Mouse (Mus musculus) CH12.LX (cell line): Measurements from ENCODE around the gene Stard13. TPM values are rescaled to one million over a fixed set of nuclear protein-coding genes. Genes with fewer than 3 reads are reported as not detected.

Source experiments
- DNase-seq: peaks from one replicate; pipeline ENCODE4 v3.0.0-alpha.2; 2013; ENCODE audit errors: extremely low read depth
- H3K27ac ChIP-seq: 2 replicates; pipeline ENCODE4 v1.5.1; 2012; ENCODE audit warnings: low read depth, mild to moderate bottlenecking, control low read depth, moderate library complexity; ENCODE audit not compliant: insufficient read depth
- H3K27me3 ChIP-seq: replicated peaks from 2 replicates; pipeline ENCODE3; 2012; ENCODE audit warnings: inconsistent platforms
- H3K36me3 ChIP-seq, 2 experiments: replicated peaks in 1 of 2; 2 replicates each; pipeline versions ENCODE3 to v1.6.1; 2012; ENCODE audit warnings: inconsistent platforms in 1 of 2, low read length in 1 of 2, mild to moderate bottlenecking in 1 of 2, mixed read lengths in 1 of 2, moderate library complexity in 1 of 2; ENCODE audit not compliant: control insufficient read depth in 1 of 2, insufficient read depth in 1 of 2
- H3K4me1 ChIP-seq, 2 experiments: 2 replicates each; pipeline ENCODE4 v1.6.1; 2012; ENCODE audit warnings: inconsistent platforms in 1 of 2, moderate library complexity in 1 of 2; ENCODE audit not compliant: insufficient read depth in 2 of 2, control insufficient read depth in 1 of 2
- H3K4me2 ChIP-seq: 2 replicates; pipeline ENCODE4 v1.6.1; 2012; ENCODE audit warnings: low read depth, mild to moderate bottlenecking, control low read depth; ENCODE audit not compliant: poor library complexity, insufficient read depth, severe bottlenecking
- H3K4me3 ChIP-seq, 3 experiments: fragments of 150-350 bp in 1 of 3; sonication (generic) in 1 of 3; replicated peaks in 1 of 3; 2 replicates each; pipeline versions ENCODE3 to v1.5.1; 2011 to 2012; ENCODE audit warnings: low read depth in 2 of 3, low read length in 2 of 3, mild to moderate bottlenecking in 2 of 3, moderate library complexity in 2 of 3, control low read depth in 1 of 3, improper control_type of control experiment in 1 of 3, inconsistent platforms in 1 of 3, mixed read lengths in 1 of 3; ENCODE audit not compliant: poor library complexity in 1 of 3
- H3K79me2 ChIP-seq: replicated peaks from 2 replicates; pipeline ENCODE4 v1.6.1; 2012; ENCODE audit warnings: mild to moderate bottlenecking, moderate library complexity; ENCODE audit not compliant: control insufficient read depth, poor library complexity, insufficient read depth, severe bottlenecking; ENCODE audit errors: extremely low read depth
- H3K9ac ChIP-seq: 2 replicates; pipeline ENCODE4 v1.6.1; 2012; ENCODE audit warnings: low read depth, mild to moderate bottlenecking, control low read depth, moderate library complexity; ENCODE audit not compliant: insufficient read depth
- H3K9me3 ChIP-seq: replicated peaks from 2 replicates; pipeline ENCODE3; 2012; ENCODE audit warnings: low read length, inconsistent platforms, mixed read lengths
- IRF4 ChIP-seq: IDR thresholded peaks from 2 replicates; pipeline ENCODE4 v1.6.1; 2014; ENCODE audit warnings: low read depth, mild to moderate bottlenecking, inconsistent platforms, low read length, improper control_type of control experiment
- JUND ChIP-seq: conservative IDR thresholded peaks from 2 replicates; pipeline ENCODE4 v1.6.1; 2011; ENCODE audit warnings: low read depth, low read length, improper control_type of control experiment
- KAT2A ChIP-seq: IDR thresholded peaks from 2 replicates; pipeline ENCODE4 v1.6.1; 2012; ENCODE audit warnings: low read length, improper control_type of control experiment, inconsistent platforms; ENCODE audit not compliant: insufficient replicate concordance
- MAFK ChIP-seq: IDR thresholded peaks from 2 replicates; pipeline ENCODE4 v1.6.1; 2011; ENCODE audit warnings: low read length, improper control_type of control experiment; ENCODE audit not compliant: insufficient replicate concordance
- MAX ChIP-seq: IDR thresholded peaks from 2 replicates; pipeline ENCODE4 v1.6.1; 2011; ENCODE audit warnings: low read length, improper control_type of control experiment
- MAZ ChIP-seq: IDR thresholded peaks from 2 replicates; pipeline ENCODE4 v1.6.1; 2012; ENCODE audit warnings: low read depth, mild to moderate bottlenecking, inconsistent platforms, low read length, improper control_type of control experiment, moderate library complexity
- MXI1 ChIP-seq: IDR thresholded peaks from 2 replicates; pipeline ENCODE4 v1.6.1; 2011; ENCODE audit warnings: mild to moderate bottlenecking, low read depth, low read length, improper control_type of control experiment
- MYC ChIP-seq: IDR thresholded peaks from 2 replicates; pipeline ENCODE4 v1.6.1; 2011; ENCODE audit warnings: low read depth, mild to moderate bottlenecking, improper control_type of control experiment, low read length
- POLR2A ChIP-seq: IDR thresholded peaks from 2 replicates; pipeline ENCODE4 v1.6.1; 2011; ENCODE audit warnings: low read depth, mild to moderate bottlenecking, improper control_type of control experiment, low read length
- SIN3A ChIP-seq: IDR thresholded peaks from 2 replicates; pipeline ENCODE4 v1.6.1; 2012; ENCODE audit warnings: low read length, improper control_type of control experiment, inconsistent platforms
- SMC3 ChIP-seq: IDR thresholded peaks from 2 replicates; pipeline ENCODE4 v1.6.1; 2011; ENCODE audit warnings: low read depth, low read length, improper control_type of control experiment
- TBP ChIP-seq: conservative IDR thresholded peaks from 2 replicates; pipeline ENCODE4 v1.6.1; 2011; ENCODE audit warnings: low read depth, low read length, improper control_type of control experiment
- USF1 ChIP-seq: IDR thresholded peaks from 2 replicates; pipeline ENCODE4 v1.6.1; 2014; ENCODE audit warnings: low read depth, mild to moderate bottlenecking, inconsistent platforms, low read length, improper control_type of control experiment
- USF2 ChIP-seq: conservative IDR thresholded peaks from 2 replicates; pipeline ENCODE4 v1.6.1; 2011; ENCODE audit warnings: low read depth, low read length, improper control_type of control experiment
- ZC3H11A ChIP-seq: IDR thresholded peaks from 2 replicates; pipeline ENCODE4 v1.6.1; 2012; ENCODE audit warnings: low read depth, mild to moderate bottlenecking, inconsistent platforms, low read length, improper control_type of control experiment
- ZKSCAN1 ChIP-seq: IDR thresholded peaks from 2 replicates; pipeline ENCODE4 v1.6.1; 2012; ENCODE audit warnings: low read depth, inconsistent platforms, low read length, improper control_type of control experiment, borderline replicate concordance
- ZMIZ1 ChIP-seq: IDR thresholded peaks from 2 replicates; pipeline ENCODE4 v1.6.1; 2012; ENCODE audit warnings: low read depth, mild to moderate bottlenecking, inconsistent platforms, low read length, improper control_type of control experiment
- ZNF384 ChIP-seq: IDR thresholded peaks from 2 replicates; pipeline ENCODE4 v1.6.1; 2012; ENCODE audit warnings: low read depth, low read length, improper control_type of control experiment, inconsistent platforms
- dilution Hi-C: fragments of 300-500 bp; cut with MboI; formaldehyde crosslinking; loops from 2 replicates; pipeline ENCODE4 v1.14.3; 2020; ENCODE audit warnings: low sequenced_read_pairs; ENCODE audit not compliant: extremely low pct_unique_long_range_greater_than_20kb, extremely low pct_ligation_motif_present
- in situ Hi-C: fragments of 300-500 bp; cut with MboI; formaldehyde crosslinking; loops from 3 replicates; pipeline ENCODE4 v1.14.3; 2019; ENCODE audit warnings: low sequenced_read_pairs, low pct_ligation_motif_present, low pct_unique_long_range_greater_than_20kb, mixed read lengths
- polyA plus RNA-seq: library from polyadenylated mRNA; unstranded; fragments of >175 nt; gene quantifications from 2 replicates; pipeline ENCODE4 v1.2.1, GENCODE M21; 2012; ENCODE audit warnings: low read depth; ENCODE audit not compliant: insufficient read length
- total RNA-seq, 2 experiments: library from RNA; depleted of rRNA; stranded (reverse); fragments of 300-350 nt in 1 of 2; fragments of >200 nt in 1 of 2; gene quantifications; 2 replicates each; pipeline ENCODE4 v1.2.3; 2012 to 2014

Stard13 gene
- total and polyA plus RNA-seq, 3 experiments = 33.5 to 154 (median 73.6) TPM

DNA sequence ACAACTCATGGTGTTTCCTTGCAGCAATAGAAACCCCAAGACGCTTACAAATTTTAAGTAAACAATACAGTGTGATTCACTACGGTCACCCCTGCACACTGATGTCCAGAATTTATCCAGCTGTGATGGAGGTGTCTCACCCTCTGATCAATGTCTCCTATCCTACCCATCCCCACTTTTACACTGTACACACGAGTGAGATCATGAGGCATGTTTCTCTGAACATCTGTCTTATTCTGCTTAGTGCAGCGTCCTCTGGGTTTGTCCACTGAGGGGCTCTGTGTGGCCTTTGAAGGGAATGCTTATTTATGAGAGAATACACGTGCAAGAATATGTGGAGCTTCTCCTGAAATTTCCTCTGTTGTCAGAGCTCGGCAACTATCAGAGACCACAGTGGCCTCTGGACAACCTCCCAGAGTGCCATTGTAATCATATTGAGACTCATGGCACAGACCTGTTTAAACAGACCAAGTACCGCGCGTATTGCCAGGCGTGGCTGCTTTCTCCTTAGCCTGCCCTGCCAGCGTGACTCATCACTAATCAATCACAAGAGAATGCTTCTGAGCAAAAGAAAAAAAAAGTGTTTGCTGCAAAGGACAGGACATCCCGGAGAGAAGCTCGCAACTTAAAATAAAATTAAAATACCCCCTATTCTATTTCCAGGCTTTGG, 36.9 kb downstream of the Stard13 start:
- no peaks in the 10 kb centered on the region for H3K79me2 ChIP-seq
- dilution Hi-C loops (no loop called here), in situ Hi-C loops (no loop called here)

DNA sequence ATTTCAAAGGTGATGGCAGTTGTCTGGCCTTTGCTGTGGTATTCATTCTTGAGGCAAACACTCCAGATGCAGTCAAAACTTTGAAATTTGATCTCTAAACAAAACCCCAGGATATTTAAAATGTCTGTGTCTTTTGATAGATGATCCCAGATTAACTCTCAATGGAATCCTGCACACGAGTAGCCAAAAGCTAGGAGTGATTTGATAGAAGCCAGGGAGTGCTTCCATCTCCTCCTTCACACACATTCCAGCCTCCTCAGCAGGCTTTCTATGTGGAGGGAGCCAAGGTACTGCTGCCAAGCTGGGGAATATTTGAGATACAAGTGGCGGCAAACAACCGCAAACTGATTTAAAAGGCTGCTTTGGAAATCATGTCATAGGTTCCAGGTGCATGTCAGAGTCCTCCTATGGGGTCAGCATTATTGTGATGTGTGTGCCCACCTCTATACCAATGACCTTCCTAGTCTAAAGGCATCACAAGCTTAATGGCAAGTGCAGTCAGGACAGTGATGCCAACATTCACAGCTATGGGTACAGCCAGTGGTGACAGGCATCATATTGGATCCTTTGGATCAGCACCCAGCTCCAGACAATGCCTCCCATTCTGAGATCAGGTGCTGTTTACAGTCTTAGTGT, 39.6 kb downstream of the Stard13 start:
- Histone ChIP-seq H3K36me3 (no peaks in the 10 kb centered on the region), H3K4me1 (0 out of 4 replicates have a peak, but pooled peaks cover 0 to 3% of the 10 kb centered on the region in 2 experiments), H3K4me2 (no peak overlapping the region), H3K27ac (no peak overlapping the region), H3K27me3 (no peaks in the 10 kb centered on the region), H3K9me3 (no peaks in the 10 kb centered on the region), H3K79me2 (no peaks in the 10 kb centered on the region), H3K4me3 (no peak overlapping the region), H3K9ac (no peak overlapping the region)
- no peak for DNase-seq
- TF ChIP-seq USF2 = no peak
- TF ChIP-seq SMC3 = no peak
- no peak for TF ChIP-seq JUND
- no peak for TF ChIP-seq SIN3A
- in situ Hi-C loops = no loop called here
- dilution Hi-C loops = no loop called here

More for the DNA sequence above, 36.9 kb downstream of the Stard13 start:
- Histone ChIP-seq H3K27me3 (no peaks in the 10 kb centered on the region), H3K4me1 (no peaks in the 10 kb centered on the region), H3K4me2 (no peak overlapping the region), H3K9me3 (no peaks in the 10 kb centered on the region), H3K4me3 (no peak overlapping the region), H3K27ac (no peak overlapping the region), H3K9ac (no peak overlapping the region), H3K36me3 (no peaks in the 10 kb centered on the region)
- TF ChIP-seq TBP = no peak
- no peak for TF ChIP-seq POLR2A
- DNase-seq = no peak

DNA sequence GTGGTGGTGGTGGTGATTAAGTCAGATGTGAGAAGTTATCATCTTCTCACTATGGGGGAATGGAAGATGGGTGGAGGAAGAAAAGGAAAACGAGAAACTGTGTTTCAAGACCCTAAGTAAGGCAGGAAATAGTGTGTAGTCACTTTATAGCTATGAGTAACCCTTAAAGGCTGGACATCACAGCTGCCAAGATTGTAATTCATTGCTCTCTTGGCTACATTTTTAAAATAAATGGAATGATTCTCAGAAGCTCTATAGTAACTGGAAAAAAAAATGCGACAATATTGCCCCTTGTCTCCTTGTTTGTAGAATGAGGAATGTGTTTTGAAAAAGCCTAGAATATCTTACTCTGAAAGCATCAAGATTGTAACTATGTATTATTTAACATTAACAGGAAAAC, 41.4 kb downstream of the Stard13 start:
- no peak overlapping the region for H3K4me3 ChIP-seq
- no peaks in the 10 kb centered on the region for H3K9me3 ChIP-seq
- no peaks in the 10 kb centered on the region for H3K27me3 ChIP-seq
- TF ChIP-seq ZC3H11A (no peak), ZMIZ1 (no peak), MAZ (no peak), ZNF384 (no peak), MXI1 (no peak), ZKSCAN1 (no peak), IRF4 (no peak), POLR2A (no peak), KAT2A (no peak), SIN3A (no peak), MYC (no peak), MAFK (no peak), MAX (no peak), USF1 (no peak)
- no peaks in the 10 kb centered on the region for H3K36me3 ChIP-seq
- no peak for DNase-seq
- 0 out of 4 replicates have a peak, but pooled peaks cover 0 to 3% of the 10 kb centered on the region in 2 experiments for H3K4me1 ChIP-seq
- H3K27ac ChIP-seq = no peak overlapping the region
- dilution Hi-C loops (no loop called here), in situ Hi-C loops (no loop called here)
- H3K9ac ChIP-seq = no peak overlapping the region
- no peak overlapping the region for H3K4me2 ChIP-seq
- H3K79me2 ChIP-seq = no peaks in the 10 kb centered on the region
